Mouse (Mus musculus): ENCODE data around the gene Sst.

DNA sequence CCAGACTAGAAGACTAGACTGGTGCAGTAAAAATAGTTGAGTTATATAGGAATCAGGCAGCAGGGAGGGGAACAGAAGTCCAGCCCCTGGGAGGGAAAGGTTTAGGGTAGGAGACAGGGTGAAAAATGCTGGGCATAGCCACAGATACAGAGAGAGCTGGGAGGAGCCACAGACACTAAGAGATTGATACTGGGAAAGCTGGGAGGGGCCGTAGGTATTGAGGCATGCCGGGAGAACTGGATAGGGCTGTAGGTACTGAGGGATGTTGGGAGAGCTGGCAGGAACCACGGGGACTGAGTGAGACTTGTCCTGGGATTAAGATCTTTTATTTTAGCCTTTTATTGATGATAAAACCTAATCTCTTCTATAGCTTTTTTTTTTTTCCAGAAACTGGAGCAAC, 22.6 kb upstream of the Sst start:
- TF ChIP-seq POLR2A (IDR thresholded peaks at IDR 0.05; ENCODE audit: insufficient read length, low read depth): no peak
- TF ChIP-seq SRF (IDR thresholded peaks at IDR 0.05; ENCODE audit: control insufficient read depth, insufficient read length, low read depth): no peak
- TF ChIP-seq TCF12 (IDR thresholded peaks at IDR 0.05; ENCODE audit: insufficient read depth, poor library complexity, severe bottlenecking): no peak
- no peak for TF ChIP-seq MAX (IDR thresholded peaks at IDR 0.05; ENCODE audit: low read depth)
- no peak for TF ChIP-seq E2F4 (IDR thresholded peaks at IDR 0.05; ENCODE audit: insufficient read depth)
- no peak for TF ChIP-seq REST (IDR thresholded peaks at IDR 0.05; ENCODE audit: insufficient read depth, insufficient read length)
- TF ChIP-seq MYOG (IDR thresholded peaks at IDR 0.05; ENCODE audit: control insufficient read depth in 1 of 3, insufficient read depth in 1 of 3, insufficient read length in 2 of 3, low read depth in 2 of 3): no peak
- TF ChIP-seq CEBPB (IDR thresholded peaks at IDR 0.05; ENCODE audit: insufficient read depth, poor library complexity, severe bottlenecking): no peak
- no peak for TF ChIP-seq USF1 (IDR thresholded peaks at IDR 0.05; ENCODE audit: low read depth)
- no peak for TF ChIP-seq TCF3 (IDR thresholded peaks at IDR 0.05; ENCODE audit: insufficient read length, low read depth)
